Mouse (Mus musculus) retina, postnatal 7 days (tissue): ENCODE measurements around the gene Pax6.

Experiments
- DNase-seq: peaks from one replicate; pipeline ENCODE4 v3.0.0-alpha.2; 2012; ENCODE audit warnings: low read depth, low spot score

Pax6 gene

GRCm38 (mm10) chr2:105726657-105727056 lies 58.0 kb downstream of the Pax6 start:
- no peak for DNase-seq

- DNase-seq = no peak
These were observed 62.0 kb downstream of the Pax6 start for GRCm38 (mm10) chr2:105730704-105731103.

GRCm38 (mm10) chr2:105736166-105736565 lies 67.5 kb downstream of the Pax6 start:
- no peak for DNase-seq

- no peak for DNase-seq
These were observed 78.2 kb downstream of the Pax6 start for GRCm38 (mm10) chr2:105746896-105747295.
